ENCODE assay signal across 1 mouse cellular context in the genomic region with DNA sequence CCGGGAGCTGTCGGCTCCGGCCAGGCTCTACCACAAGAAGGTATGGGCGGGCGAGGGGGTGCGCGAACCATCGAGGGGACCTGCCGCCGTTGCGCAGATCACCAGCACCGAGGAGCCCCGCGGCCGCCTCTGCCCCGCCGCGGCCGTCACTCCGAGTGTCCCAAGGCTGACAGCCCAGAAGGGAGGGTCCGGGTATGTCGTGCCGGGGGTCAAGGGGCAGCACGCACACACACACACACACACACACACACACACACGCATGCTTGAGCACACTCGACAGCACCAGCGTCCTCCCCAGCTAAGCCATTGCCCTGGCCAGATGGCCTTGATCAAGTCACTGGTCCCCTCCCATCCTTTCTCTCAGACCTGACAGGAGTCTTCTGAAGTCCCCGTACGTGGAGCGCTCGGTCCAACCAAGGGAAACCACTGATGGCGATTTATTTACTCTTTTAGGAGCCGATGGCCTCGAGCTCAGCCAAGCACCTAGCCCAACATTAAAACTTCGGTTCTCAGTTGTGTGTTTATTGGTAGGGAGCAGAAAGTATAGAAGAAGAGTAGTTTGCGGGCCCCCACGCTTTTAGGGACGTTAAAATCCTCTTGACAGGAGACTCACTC.
TF ChIP-seq lines count a peak whose summit lies in the region.

No protein-coding gene starts in this region.

TF ChIP-seq in MEL, 35 proteins besides CTCF, POLR2A, EP300 and RAD21:
- TF ChIP-seq ZKSCAN1 (IDR thresholded peaks at IDR 0.05; ENCODE audit: low read depth, low read length) (no peak), NRF1 (IDR thresholded peaks at IDR 0.05; ENCODE audit: insufficient read depth, low read depth, low read length, poor library complexity, severe bottlenecking) (no peak), NELFE (IDR thresholded peaks at IDR 0.05; ENCODE audit: low read depth, low read length) (no peak), TBP (IDR thresholded peaks at IDR 0.05; ENCODE audit: low read depth, low read length) (no peak), GABPA (IDR thresholded peaks at IDR 0.05; ENCODE audit: low read depth, low read length) (no peak), MAZ (IDR thresholded peaks at IDR 0.05; ENCODE audit: low read depth, low read length) (no peak), MAFK (IDR thresholded peaks at IDR 0.05; ENCODE audit: borderline replicate concordance, low read depth, low read length) (no peak), ZMIZ1 (IDR thresholded peaks at IDR 0.05; ENCODE audit: low read depth, low read length) (no peak; the same call in 1 of the 2 replicates), ELF1 (IDR thresholded peaks at IDR 0.05; ENCODE audit: low read depth, low read length) (no peak), CHD1 (IDR thresholded peaks at IDR 0.05; ENCODE audit: low read depth, low read length) (no peak), TCF12 (IDR thresholded peaks at IDR 0.05; ENCODE audit: low read depth, low read length) (no peak), ETS1 (IDR thresholded peaks at IDR 0.05; ENCODE audit: low read depth, low read length) (no peak), BHLHE40 (IDR thresholded peaks at IDR 0.05; ENCODE audit: borderline replicate concordance, low read depth, low read length) (no peak), POLR2AphosphoS2 (IDR thresholded peaks at IDR 0.05; ENCODE audit: low read length) (no peak), KAT2A (conservative IDR thresholded peaks at IDR 0.05; ENCODE audit: low read depth, low read length) (no peak), USF2 (IDR thresholded peaks at IDR 0.05; ENCODE audit: borderline replicate concordance in 1 of 2, insufficient read depth in 1 of 2, low read depth in 1 of 2, low read length in 2 of 2) (no peak), MEF2A (IDR thresholded peaks at IDR 0.05; ENCODE audit: extremely low read depth, insufficient replicate concordance, low read depth, low read length, poor library complexity, severe bottlenecking) (no peak), UBTF (IDR thresholded peaks at IDR 0.05; ENCODE audit: borderline replicate concordance, insufficient read depth, low read depth, low read length) (no peak)
